Mouse (Mus musculus) G1E (cell line): ENCODE data around the gene Mbnl1. TPM values are rescaled to one million over a fixed set of nuclear protein-coding genes. Genes with fewer than 3 reads are reported as not detected.

Source experiments
- ATAC-seq: 2 replicates; pipeline ENCODE4 v1.8.0; 2016; ENCODE audit warnings: mild to moderate bottlenecking; ENCODE audit not compliant: insufficient number of reproducible peaks, poor library complexity, low FRiP score, severe bottlenecking; ENCODE audit errors: extremely low read depth
- DNase-seq: peaks from one replicate; pipeline ENCODE4 v3.0.0; 2012; ENCODE audit warnings: low spot score
- H3K27me3 ChIP-seq: 2 replicates; pipeline ENCODE4 v1.6.1; 2012; ENCODE audit warnings: mild to moderate bottlenecking, low read length, inconsistent platforms; ENCODE audit not compliant: insufficient read depth
- H3K36me3 ChIP-seq: replicated peaks from 2 replicates; pipeline ENCODE3; 2012; ENCODE audit warnings: mild to moderate bottlenecking, inconsistent platforms
- H3K4me1 ChIP-seq: 2 replicates; pipeline ENCODE4 v1.6.1; 2012; ENCODE audit warnings: low read depth, low read length, inconsistent platforms, mixed read lengths; ENCODE audit not compliant: insufficient read depth
- H3K4me3 ChIP-seq: 2 replicates; pipeline ENCODE4 v1.5.1; 2012; ENCODE audit warnings: low read depth, mild to moderate bottlenecking, inconsistent platforms, low read length, moderate library complexity, mixed read lengths
- H3K9me3 ChIP-seq: replicated peaks from 2 replicates; pipeline ENCODE4 v1.6.1; 2012; ENCODE audit warnings: inconsistent platforms
- CTCF ChIP-seq: IDR thresholded peaks from 2 replicates; pipeline ENCODE4 v1.5.1; 2012; ENCODE audit warnings: low read depth, low read length, inconsistent platforms, mixed read lengths
- GATA1 ChIP-seq: IDR thresholded peaks from 2 replicates; pipeline ENCODE4 v1.6.1; 2012; ENCODE audit warnings: borderline replicate concordance, low read length, inconsistent platforms, mixed read lengths
- GATA2 ChIP-seq: IDR thresholded peaks from 2 replicates; pipeline ENCODE4 v1.6.1; 2012; ENCODE audit warnings: low read depth, low read length, inconsistent platforms, borderline replicate concordance
- POLR2AphosphoS5 ChIP-seq: IDR thresholded peaks from 2 replicates; pipeline ENCODE4 v1.6.1; 2012; ENCODE audit warnings: low read depth, low read length, inconsistent platforms; ENCODE audit not compliant: insufficient replicate concordance
- TAL1 ChIP-seq: conservative IDR thresholded peaks from 2 replicates; pipeline ENCODE4 v1.6.1; 2012; ENCODE audit warnings: low read depth, low read length, inconsistent platforms, mixed read lengths
- polyA plus RNA-seq: library from polyadenylated mRNA; stranded (reverse); fragments of >175 nt; gene quantifications from 2 replicates; pipeline ENCODE4 v1.2.3, GENCODE M21; 2012
- total RNA-seq, 2 experiments: library from RNA; stranded (forward) in 1 of 2; stranded (reverse) in 1 of 2; fragments of 200-1000 nt in 1 of 2; fragments of >200 nt in 1 of 2; fragmentation: Nextera tagmentation in 1 of 2; gene quantifications; 2 replicates each; pipeline ENCODE4 v1.2.3; 2014 to 2017

Mbnl1 gene
- total and polyA plus RNA-seq, 3 experiments: 131 to 879 (median 680) TPM

- Histone ChIP-seq H3K4me3 (peak overlapping the region; percentile 67), H3K36me3 (peaks cover 7% of the 10 kb centered on the region), H3K9me3 (no peaks in the 10 kb centered on the region), H3K27me3 (no peaks in the 10 kb centered on the region), H3K4me1 (peaks cover 32% of the 10 kb centered on the region)
- TF ChIP-seq CTCF (no peak), GATA2 (no peak), POLR2AphosphoS5 (no peak)
- ATAC-seq (no peak), DNase-seq (no peak)
Measured at GRCm38 (mm10) chr3:60475055-60475454, 2.4 kb downstream of the Mbnl1 start.

GRCm38 (mm10) chr3:60476751-60477255, 4.2 kb downstream of the Mbnl1 start:
- no peaks in the 10 kb centered on the region for H3K9me3 ChIP-seq
- ATAC-seq (no peak), DNase-seq (no peak)
- peak overlapping the region; percentile 46; the same call in 1 of the 2 replicates for H3K4me3 ChIP-seq
- TF ChIP-seq POLR2AphosphoS5: no peak
- TF ChIP-seq GATA2: no peak
- no peak for TF ChIP-seq CTCF
- TF ChIP-seq TAL1: no peak
- no peak for TF ChIP-seq GATA1
- no peaks in the 10 kb centered on the region for H3K27me3 ChIP-seq
- peaks cover 33% of the 10 kb centered on the region for H3K4me1 ChIP-seq
- peaks cover 17% of the 10 kb centered on the region for H3K36me3 ChIP-seq

DNA sequence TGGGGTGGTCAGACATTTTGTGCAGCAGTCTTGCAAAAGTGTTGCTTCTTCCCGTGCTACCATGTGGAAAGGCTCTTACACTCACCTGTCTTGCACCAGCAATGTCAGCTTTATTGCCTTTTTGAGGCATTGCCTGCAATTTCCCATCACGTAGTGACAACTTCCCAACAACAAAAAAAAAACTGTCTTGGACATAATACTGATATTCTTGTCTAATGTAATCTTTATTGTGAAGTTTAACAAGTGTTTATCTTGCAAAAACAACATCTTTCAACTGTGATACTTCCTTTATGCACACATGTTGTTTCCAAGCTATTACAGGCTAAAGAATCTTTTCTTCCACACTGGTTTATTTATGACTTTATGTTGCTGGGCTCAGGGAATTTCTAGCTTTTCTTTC, 5.8 kb downstream of the Mbnl1 start:
- TF ChIP-seq TAL1: no peak
- TF ChIP-seq POLR2AphosphoS5: no peak
- no peak for TF ChIP-seq GATA1
- no peak for TF ChIP-seq CTCF
- no peak for TF ChIP-seq GATA2
- H3K9me3 ChIP-seq: no peaks in the 10 kb centered on the region
- peaks cover 26% of the 10 kb centered on the region for H3K36me3 ChIP-seq
- no peak for ATAC-seq
- no peak for DNase-seq
- no peaks in the 10 kb centered on the region for H3K27me3 ChIP-seq
- H3K4me1 ChIP-seq: peaks cover 48% of the 10 kb centered on the region
- peak overlapping the region; percentile 33; the same call in 1 of the 2 replicates for H3K4me3 ChIP-seq

GRCm38 (mm10) chr3:60480716-60481115, 8.1 kb downstream of the Mbnl1 start:
- H3K36me3 ChIP-seq: peaks cover 36% of the 10 kb centered on the region
- H3K4me3 ChIP-seq: no peak overlapping the region; the same call in 1 of the 2 replicates
- DNase-seq (no peak), ATAC-seq (no peak)
- no peak for TF ChIP-seq CTCF
- no peaks in the 10 kb centered on the region for H3K9me3 ChIP-seq
- peaks cover 64% of the 10 kb centered on the region for H3K4me1 ChIP-seq
- H3K27me3 ChIP-seq: no peaks in the 10 kb centered on the region

- peaks cover 38% of the 10 kb centered on the region for H3K36me3 ChIP-seq
- H3K9me3 ChIP-seq: no peaks in the 10 kb centered on the region
- H3K27me3 ChIP-seq: no peaks in the 10 kb centered on the region
- H3K4me1 ChIP-seq: peaks cover 72% of the 10 kb centered on the region
- ATAC-seq: no peak
- TF ChIP-seq GATA1: no peak
- TF ChIP-seq POLR2AphosphoS5: no peak
- no peak for TF ChIP-seq TAL1
- TF ChIP-seq GATA2: no peak
- no peak for TF ChIP-seq CTCF
- H3K4me3 ChIP-seq: no peak overlapping the region
- DNase-seq: no peak
Measured at GRCm38 (mm10) chr3:60481740-60482399, 9.2 kb downstream of the Mbnl1 start.

- Histone ChIP-seq H3K27me3 (no peaks in the 10 kb centered on the region), H3K36me3 (peaks cover 44% of the 10 kb centered on the region), H3K9me3 (no peaks in the 10 kb centered on the region), H3K4me3 (no peak overlapping the region; the same call in 1 of the 2 replicates), H3K4me1 (peaks cover 76% of the 10 kb centered on the region)
- TF ChIP-seq GATA2 (no peak), TAL1 (no peak)
- ATAC-seq (no peak; the same call in 1 of the 2 replicates), DNase-seq (no peak)
Measured at GRCm38 (mm10) chr3:60483305-60483704, 10.7 kb downstream of the Mbnl1 start.
